Mouse (Mus musculus): ENCODE data around the gene Tusc2. TPM values are rescaled to one million over a fixed set of nuclear protein-coding genes. Genes with fewer than 3 reads are reported as not detected.

Gene Tusc2
- polyA plus RNA-seq, 1 experiment, result 23.6 TPM

GRCm38 (mm10) chr9:107575579-107576356 is 12.7 kb downstream of the Tusc2 start:
- no peak overlapping the region for H3K4me3 ChIP-seq (ENCODE audit: insufficient read depth, low read length)
- H3K27ac ChIP-seq (ENCODE audit: insufficient read depth, low read depth, low read length), result no peak overlapping the region
- TF ChIP-seq CTCF (IDR thresholded peaks at IDR 0.05; ENCODE audit: low read depth, low read length), result no peak
- TF ChIP-seq POLR2A (IDR thresholded peaks at IDR 0.05; ENCODE audit: borderline replicate concordance, low read depth, low read length), result no peak
- peaks cover 40% of the 10 kb centered on the region for H3K4me1 ChIP-seq (ENCODE audit: control insufficient read depth, insufficient read depth, low read length)

GRCm38 (mm10) chr9:107576357-107577107 is 13.5 kb downstream of the Tusc2 start, which contains the start of gene Hyal1:
Hyal1 (plus strand) TSS chr9:107576927.
- Histone ChIP-seq H3K4me1 (ENCODE audit: control insufficient read depth, insufficient read depth, low read length) (peaks cover 36% of the 10 kb centered on the region), H3K4me3 (ENCODE audit: insufficient read depth, low read length) (peak within 1 kb of the TSS; percentile 29), H3K27ac (ENCODE audit: insufficient read depth, low read depth, low read length) (no peak within 1 kb of the TSS)
- no peak for TF ChIP-seq CTCF (IDR thresholded peaks at IDR 0.05; ENCODE audit: low read depth, low read length)
- no peak for TF ChIP-seq POLR2A (IDR thresholded peaks at IDR 0.05; ENCODE audit: borderline replicate concordance, low read depth, low read length)

DNA sequence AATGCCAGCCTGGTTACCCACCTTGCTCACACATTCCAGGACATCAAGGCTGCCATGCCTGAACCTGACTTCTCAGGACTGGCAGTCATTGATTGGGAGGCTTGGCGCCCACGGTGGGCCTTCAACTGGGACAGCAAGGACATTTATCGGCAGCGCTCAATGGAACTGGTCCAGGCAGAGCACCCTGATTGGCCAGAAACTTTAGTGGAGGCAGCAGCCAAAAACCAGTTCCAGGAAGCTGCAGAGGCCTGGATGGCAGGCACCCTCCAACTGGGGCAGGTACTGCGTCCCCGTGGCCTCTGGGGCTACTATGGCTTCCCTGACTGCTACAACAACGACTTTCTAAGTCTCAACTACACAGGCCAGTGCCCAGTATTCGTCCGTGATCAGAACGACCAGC is 14.8 kb downstream of the Tusc2 start:
- H3K4me3 ChIP-seq (ENCODE audit: insufficient read depth, low read length), result no peak overlapping the region
- TF ChIP-seq CTCF (IDR thresholded peaks at IDR 0.05; ENCODE audit: low read depth, low read length) (no peak), POLR2A (IDR thresholded peaks at IDR 0.05; ENCODE audit: borderline replicate concordance, low read depth, low read length) (no peak)
- peaks cover 34% of the 10 kb centered on the region for H3K4me1 ChIP-seq (ENCODE audit: control insufficient read depth, insufficient read depth, low read length)
- H3K27ac ChIP-seq (ENCODE audit: insufficient read depth, low read depth, low read length), result no peak overlapping the region

DNA sequence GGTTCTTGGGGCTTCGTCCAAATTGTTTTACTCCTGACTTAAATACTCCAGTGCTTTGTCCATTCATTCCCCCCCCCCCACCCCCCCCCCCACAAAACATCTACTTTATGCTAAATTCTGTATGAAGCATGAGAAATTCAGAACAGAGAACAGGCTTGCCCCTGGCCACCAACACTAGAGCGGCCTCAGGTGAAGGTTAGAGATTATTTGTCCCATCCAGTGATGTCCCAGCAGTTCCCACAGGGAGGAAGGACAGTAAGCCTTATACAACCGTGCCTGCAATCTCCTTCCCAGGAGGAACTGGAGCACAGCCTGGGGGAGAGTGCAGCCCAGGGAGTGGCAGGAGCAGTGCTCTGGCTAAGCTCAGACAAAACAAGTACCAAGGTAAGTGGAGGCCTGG is 15.5 kb downstream of the Tusc2 start, which contains the start of gene Naa80:
Gene Naa80, plus strand, starts transcription at position 301 of the 400 bp plus-strand sequence.
- TF ChIP-seq CTCF (IDR thresholded peaks at IDR 0.05; ENCODE audit: low read depth, low read length) (no peak), POLR2A (IDR thresholded peaks at IDR 0.05; ENCODE audit: borderline replicate concordance, low read depth, low read length) (no peak)
- H3K4me1 ChIP-seq (ENCODE audit: control insufficient read depth, insufficient read depth, low read length), result peaks cover 29% of the 10 kb centered on the region
- H3K4me3 ChIP-seq (ENCODE audit: insufficient read depth, low read length), result peak within 1 kb of the TSS; percentile 2; the same call in 1 of the 2 replicates
- peak within 1 kb of the TSS; percentile 84 for H3K27ac ChIP-seq (ENCODE audit: insufficient read depth, low read depth, low read length)

DNA sequence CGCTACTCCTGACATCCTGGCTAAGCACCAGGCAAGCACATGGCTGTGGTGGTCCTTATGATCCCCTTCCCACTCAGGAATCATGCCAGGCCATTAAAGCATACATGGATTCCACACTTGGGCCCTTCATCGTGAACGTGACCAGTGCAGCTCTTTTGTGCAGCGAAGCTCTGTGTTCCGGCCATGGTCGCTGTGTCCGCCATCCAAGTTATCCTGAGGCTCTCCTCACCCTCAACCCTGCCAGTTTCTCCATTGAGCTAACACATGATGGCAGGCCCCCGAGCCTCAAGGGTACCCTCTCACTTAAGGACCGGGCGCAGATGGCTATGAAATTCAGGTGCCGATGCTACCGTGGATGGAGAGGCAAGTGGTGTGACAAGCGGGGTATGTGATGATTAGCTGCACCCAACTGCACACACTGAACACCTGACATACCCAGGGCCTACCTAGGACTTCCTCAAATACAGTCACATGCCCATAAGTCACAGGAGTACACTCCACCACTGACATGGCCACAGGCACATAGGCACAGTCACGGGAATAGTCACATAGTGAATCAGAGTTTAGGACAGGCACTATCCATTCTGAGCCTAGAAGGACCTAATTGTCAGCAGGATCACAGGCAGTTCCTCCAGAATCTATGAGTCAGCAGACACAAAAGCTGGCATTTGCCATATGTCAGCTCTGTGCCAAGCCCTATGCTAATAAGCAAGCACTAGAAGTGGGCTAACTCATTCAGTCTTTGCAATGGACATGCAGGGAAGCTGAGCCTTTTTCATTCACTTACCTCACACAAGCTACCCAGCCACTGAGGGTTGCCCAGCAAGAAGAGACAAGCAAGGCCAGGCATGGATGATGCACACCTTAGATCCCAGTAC is 16.2 kb downstream of the Tusc2 start:
- H3K27ac ChIP-seq (ENCODE audit: insufficient read depth, low read depth, low read length), result peak overlapping the region; percentile 84
- peaks cover 25% of the 10 kb centered on the region for H3K4me1 ChIP-seq (ENCODE audit: control insufficient read depth, insufficient read depth, low read length)
- TF ChIP-seq CTCF (IDR thresholded peaks at IDR 0.05; ENCODE audit: low read depth, low read length) (no peak), POLR2A (IDR thresholded peaks at IDR 0.05; ENCODE audit: borderline replicate concordance, low read depth, low read length) (no peak)
- peak overlapping the region; percentile 2; the same call in 1 of the 2 replicates for H3K4me3 ChIP-seq (ENCODE audit: insufficient read depth, low read length)

DNA sequence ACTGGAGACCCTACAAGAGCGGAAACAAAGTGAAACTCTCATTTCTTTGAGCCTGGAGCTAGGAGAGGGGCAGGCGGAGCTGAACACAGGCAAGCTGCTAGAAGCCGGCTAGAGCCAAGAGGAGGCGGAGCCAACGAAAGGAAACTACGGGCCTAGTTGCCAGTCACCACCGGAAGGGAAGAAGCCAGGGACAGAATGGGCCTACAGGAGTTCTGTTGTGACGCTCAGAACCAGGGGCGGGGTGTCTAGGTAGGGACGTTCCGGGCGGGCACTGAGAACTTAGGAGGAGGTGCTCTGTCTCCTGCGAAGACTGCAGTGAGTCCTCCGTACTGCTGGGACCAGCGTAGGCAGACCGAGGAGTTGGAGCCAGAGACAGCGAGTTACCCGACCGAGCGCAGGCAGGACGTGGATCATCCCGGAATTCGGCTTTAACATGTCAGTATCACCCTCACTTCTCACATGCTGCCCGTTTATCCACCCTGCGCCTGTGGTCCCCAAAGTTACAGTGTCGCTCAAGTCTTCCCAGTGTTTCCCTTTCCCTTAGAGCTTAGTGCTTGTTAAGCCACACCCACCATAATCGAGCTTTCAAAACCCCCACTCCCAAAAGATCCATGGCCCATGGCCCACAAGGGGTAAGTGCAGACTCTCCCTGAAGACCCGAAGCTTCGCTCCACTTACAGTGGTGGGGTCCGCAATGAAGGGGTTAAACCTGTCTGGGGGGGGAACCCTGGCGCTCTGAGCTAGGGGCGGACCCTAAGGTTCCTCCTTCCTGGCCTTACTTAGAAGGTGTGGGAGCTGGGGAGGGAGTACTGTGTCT is 17.7 kb downstream of the Tusc2 start, which contains the start of gene Hyal3:
Gene Hyal3, plus strand, starts transcription at position 318 of the 817 bp plus-strand sequence.
- H3K4me3 ChIP-seq (ENCODE audit: insufficient read depth, low read length), result peak within 1 kb of the TSS; percentile 69
- 0 out of 2 replicates have a peak, but pooled peaks have one; percentile 8 for TF ChIP-seq CTCF (IDR thresholded peaks at IDR 0.05; ENCODE audit: low read depth, low read length)
- TF ChIP-seq POLR2A (IDR thresholded peaks at IDR 0.05; ENCODE audit: borderline replicate concordance, low read depth, low read length), result 0 out of 2 replicates have a peak, but pooled peaks have one; percentile 75
- peak within 1 kb of the TSS; percentile 84 for H3K27ac ChIP-seq (ENCODE audit: insufficient read depth, low read depth, low read length)
- peaks cover 17% of the 10 kb centered on the region for H3K4me1 ChIP-seq (ENCODE audit: control insufficient read depth, insufficient read depth, low read length)

GRCm38 (mm10) chr9:107581584-107581983 is 18.5 kb downstream of the Tusc2 start:
- peak overlapping the region; percentile 84; the same call in 1 of the 2 replicates for H3K27ac ChIP-seq (ENCODE audit: insufficient read depth, low read depth, low read length)
- H3K4me1 ChIP-seq (ENCODE audit: control insufficient read depth, insufficient read depth, low read length), result peaks cover 19% of the 10 kb centered on the region
- TF ChIP-seq POLR2A (IDR thresholded peaks at IDR 0.05; ENCODE audit: borderline replicate concordance, low read depth, low read length), result no peak
- no peak for TF ChIP-seq CTCF (IDR thresholded peaks at IDR 0.05; ENCODE audit: low read depth, low read length)
- peak overlapping the region; percentile 69 for H3K4me3 ChIP-seq (ENCODE audit: insufficient read depth, low read length)

- H3K27ac ChIP-seq (ENCODE audit: insufficient read depth, low read depth, low read length), result no peak overlapping the region
- peaks cover 21% of the 10 kb centered on the region for H3K4me1 ChIP-seq (ENCODE audit: control insufficient read depth, insufficient read depth, low read length)
- TF ChIP-seq POLR2A (IDR thresholded peaks at IDR 0.05; ENCODE audit: borderline replicate concordance, low read depth, low read length) (no peak), CTCF (IDR thresholded peaks at IDR 0.05; ENCODE audit: low read depth, low read length) (no peak)
- no peak overlapping the region for H3K4me3 ChIP-seq (ENCODE audit: insufficient read depth, low read length)
Observed at GRCm38 (mm10) chr9:107582509-107583062, 19.5 kb downstream of the Tusc2 start.
